Mouse (Mus musculus): ENCODE results near the gene Sh3tc1. TPM values are rescaled to one million over a fixed set of nuclear protein-coding genes. Genes with fewer than 3 reads are reported as not detected.
A peak's percentile ranks its signal among the peaks of the same experiment; 100 is the strongest.

Sh3tc1 gene
- polyA plus RNA-seq, 1 experiment from 2014 or later: 1.3 TPM

DNA sequence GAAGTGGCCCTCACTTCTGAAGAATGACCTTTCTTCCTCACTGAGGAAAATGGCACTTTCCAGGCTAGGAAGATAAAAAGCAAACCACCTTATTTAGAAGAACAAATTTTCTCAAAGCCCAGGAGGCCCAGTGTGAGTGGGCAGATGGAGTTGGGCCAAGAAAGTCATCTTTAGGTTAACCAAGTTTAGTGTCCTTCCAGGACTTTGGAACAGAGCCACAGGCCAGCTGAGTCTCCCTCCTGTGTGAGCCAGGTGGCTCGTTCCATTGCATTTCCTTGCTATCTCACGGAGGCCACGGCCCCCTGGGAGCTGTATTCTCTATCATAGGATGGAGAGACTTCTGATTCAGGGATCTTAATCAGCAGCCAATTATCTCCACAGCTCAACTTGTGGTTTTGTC lies 28.9 kb downstream of the Sh3tc1 start:
- ATAC-seq (no peak), DNase-seq (ENCODE audit: low spot score) (no peak)
- H3K4me3 ChIP-seq (ENCODE audit: low read depth, low read length): no peak overlapping the region
- H3K4me2 ChIP-seq (ENCODE audit: low read length): no peak overlapping the region
- WGBS: 51% methylated on average over 3 of the region's 3 CpGs
- no peaks in the 10 kb centered on the region for H3K4me1 ChIP-seq (ENCODE audit: control insufficient read depth, insufficient read depth, low read length)
- H3K36me3 ChIP-seq (ENCODE audit: control insufficient read depth, insufficient read depth, low read length): no peaks in the 10 kb centered on the region
- no peak overlapping the region for H3K27ac ChIP-seq (ENCODE audit: low read depth, low read length)
- H3K9ac ChIP-seq (ENCODE audit: low read length): no peak overlapping the region
- no peaks in the 10 kb centered on the region for H3K9me3 ChIP-seq (replicated peaks; ENCODE audit: control insufficient read depth, low read length)
- H3K27me3 ChIP-seq (replicated peaks; ENCODE audit: control insufficient read depth, insufficient read depth, low read length): no peaks in the 10 kb centered on the region

DNA sequence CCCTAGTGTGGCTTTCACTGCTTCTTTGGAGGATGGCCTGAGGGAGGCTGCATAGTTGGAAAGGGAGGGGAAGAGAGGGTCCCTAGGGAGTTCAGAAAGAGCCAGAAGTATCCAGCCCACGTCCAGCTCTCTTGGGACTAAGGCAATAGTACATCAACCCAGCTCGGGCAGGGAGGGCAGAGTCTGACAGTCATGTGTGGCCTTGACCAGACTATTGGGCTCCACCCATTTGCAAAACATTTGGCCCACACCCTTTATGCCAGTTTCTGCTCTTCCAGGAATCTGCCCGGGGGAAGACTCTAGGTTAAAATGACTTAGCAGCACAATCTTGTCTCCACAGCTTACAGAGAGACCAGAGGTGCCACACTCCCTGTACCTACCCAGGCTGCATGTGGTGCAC lies 29.3 kb downstream of the Sh3tc1 start:
- H3K4me3 ChIP-seq (ENCODE audit: low read depth, low read length): no peak overlapping the region
- ATAC-seq: no peak
- 68% methylated on average over 3 of the region's 3 CpGs for WGBS

DNA sequence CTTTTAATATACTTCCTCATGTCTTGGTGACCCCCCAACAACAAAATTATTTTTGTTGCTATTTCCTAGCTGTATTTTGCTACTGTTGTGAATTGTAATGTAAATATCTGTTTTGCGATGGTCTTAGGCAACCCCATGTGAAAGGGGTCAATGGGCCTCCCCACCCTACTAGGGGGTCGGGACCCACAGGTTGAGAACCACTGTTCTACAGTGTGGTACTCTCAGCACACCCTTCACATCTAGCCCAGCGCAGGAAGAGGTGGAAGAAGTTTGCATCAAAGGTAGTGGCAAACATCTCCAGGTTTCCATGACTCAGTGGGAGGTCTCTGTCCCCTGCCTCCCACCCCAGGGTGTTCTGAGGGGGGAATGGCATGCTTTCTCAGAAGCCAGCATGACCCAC lies 34.4 kb downstream of the Sh3tc1 start:
- 91% methylated on average over 3 of the region's 3 CpGs for WGBS
- no peak for DNase-seq (ENCODE audit: low spot score)
- ATAC-seq: no peak

More for the DNA sequence above, 29.3 kb downstream of the Sh3tc1 start:
- no peaks in the 10 kb centered on the region for H3K4me1 ChIP-seq (ENCODE audit: control insufficient read depth, insufficient read depth, low read length)
- no peaks in the 10 kb centered on the region for H3K9me3 ChIP-seq (replicated peaks; ENCODE audit: control insufficient read depth, low read length)
- no peak overlapping the region for H3K4me2 ChIP-seq (ENCODE audit: low read length)
- H3K9ac ChIP-seq (ENCODE audit: low read length): no peak overlapping the region
- no peak overlapping the region for H3K27ac ChIP-seq (ENCODE audit: low read depth, low read length)
- DNase-seq (ENCODE audit: low spot score): no peak
- H3K36me3 ChIP-seq (ENCODE audit: control insufficient read depth, insufficient read depth, low read length): no peaks in the 10 kb centered on the region
- no peaks in the 10 kb centered on the region for H3K27me3 ChIP-seq (replicated peaks; ENCODE audit: control insufficient read depth, insufficient read depth, low read length)

DNA sequence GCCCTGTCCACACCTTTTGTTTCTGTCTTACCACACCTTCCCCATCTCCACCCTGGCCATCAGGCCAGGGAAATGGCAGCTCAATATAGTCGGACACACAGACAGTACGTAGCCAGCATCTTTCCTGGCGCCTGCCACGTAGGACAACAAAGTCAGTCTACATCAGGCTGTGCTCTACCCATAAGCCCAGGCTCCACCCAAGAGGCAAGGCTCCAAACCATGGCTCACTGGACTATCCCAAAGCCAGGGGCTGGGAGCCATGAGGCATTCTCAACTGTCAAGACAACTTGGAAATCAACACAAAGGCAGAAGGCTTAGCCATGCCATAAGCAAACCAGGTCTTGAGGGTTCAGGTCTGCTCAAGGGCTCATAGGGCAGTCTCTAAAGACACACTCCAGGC lies 36.0 kb downstream of the Sh3tc1 start:
- WGBS: 96% methylated on average over 4 of the region's 4 CpGs
- H3K4me1 ChIP-seq (ENCODE audit: control insufficient read depth, insufficient read depth, low read length): no peaks in the 10 kb centered on the region
- ATAC-seq: no peak
- H3K4me3 ChIP-seq (ENCODE audit: low read depth, low read length): no peak overlapping the region
- no peak overlapping the region for H3K27ac ChIP-seq (ENCODE audit: low read depth, low read length)
- DNase-seq (ENCODE audit: low spot score): no peak
- no peak overlapping the region for H3K4me2 ChIP-seq (ENCODE audit: low read length)
- H3K36me3 ChIP-seq (ENCODE audit: control insufficient read depth, insufficient read depth, low read length): no peaks in the 10 kb centered on the region
- H3K9ac ChIP-seq (ENCODE audit: low read length): no peak overlapping the region
- no peaks in the 10 kb centered on the region for H3K27me3 ChIP-seq (replicated peaks; ENCODE audit: control insufficient read depth, insufficient read depth, low read length)
- no peaks in the 10 kb centered on the region for H3K9me3 ChIP-seq (replicated peaks; ENCODE audit: control insufficient read depth, low read length)

More for the DNA sequence above, 34.4 kb downstream of the Sh3tc1 start:
- Histone ChIP-seq H3K9ac (ENCODE audit: low read length) (no peak overlapping the region), H3K27ac (ENCODE audit: low read depth, low read length) (no peak overlapping the region), H3K4me1 (ENCODE audit: control insufficient read depth, insufficient read depth, low read length) (no peaks in the 10 kb centered on the region), H3K27me3 (replicated peaks; ENCODE audit: control insufficient read depth, insufficient read depth, low read length) (no peaks in the 10 kb centered on the region), H3K36me3 (ENCODE audit: control insufficient read depth, insufficient read depth, low read length) (no peaks in the 10 kb centered on the region), H3K4me3 (ENCODE audit: low read depth, low read length) (no peak overlapping the region), H3K9me3 (replicated peaks; ENCODE audit: control insufficient read depth, low read length) (no peaks in the 10 kb centered on the region), H3K4me2 (ENCODE audit: low read length) (no peak overlapping the region)

DNA sequence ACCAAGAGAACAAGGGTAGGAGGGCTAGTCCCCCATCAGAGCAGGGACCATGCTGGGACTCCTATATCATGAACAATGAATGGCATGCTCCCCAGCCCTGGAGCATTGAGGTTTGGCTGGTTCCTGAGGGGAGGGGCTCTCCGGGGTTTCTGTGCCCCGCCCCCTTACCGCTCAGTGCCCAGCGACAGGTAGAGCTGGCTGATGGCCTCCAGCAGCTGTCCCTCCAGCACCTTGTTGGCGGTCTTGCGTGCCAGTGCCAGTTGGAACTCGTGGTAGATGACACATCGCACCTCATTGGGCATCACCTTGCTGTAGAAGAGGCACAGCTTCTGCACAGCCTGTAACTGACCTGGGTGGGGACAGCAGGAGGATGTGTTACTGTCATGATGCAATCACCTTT lies 36.6 kb downstream of the Sh3tc1 start:
- DNase-seq (ENCODE audit: low spot score) (no peak), ATAC-seq (no peak)
- no peak overlapping the region for H3K4me3 ChIP-seq (ENCODE audit: low read depth, low read length)
- WGBS: 78% methylated on average over 8 of the region's 8 CpGs
- H3K4me2 ChIP-seq (ENCODE audit: low read length): no peak overlapping the region
- H3K36me3 ChIP-seq (ENCODE audit: control insufficient read depth, insufficient read depth, low read length): no peaks in the 10 kb centered on the region
- no peak overlapping the region for H3K27ac ChIP-seq (ENCODE audit: low read depth, low read length)
- no peaks in the 10 kb centered on the region for H3K9me3 ChIP-seq (replicated peaks; ENCODE audit: control insufficient read depth, low read length)
- H3K4me1 ChIP-seq (ENCODE audit: control insufficient read depth, insufficient read depth, low read length): no peaks in the 10 kb centered on the region
- H3K9ac ChIP-seq (ENCODE audit: low read length): no peak overlapping the region
- H3K27me3 ChIP-seq (replicated peaks; ENCODE audit: control insufficient read depth, insufficient read depth, low read length): no peaks in the 10 kb centered on the region

DNA sequence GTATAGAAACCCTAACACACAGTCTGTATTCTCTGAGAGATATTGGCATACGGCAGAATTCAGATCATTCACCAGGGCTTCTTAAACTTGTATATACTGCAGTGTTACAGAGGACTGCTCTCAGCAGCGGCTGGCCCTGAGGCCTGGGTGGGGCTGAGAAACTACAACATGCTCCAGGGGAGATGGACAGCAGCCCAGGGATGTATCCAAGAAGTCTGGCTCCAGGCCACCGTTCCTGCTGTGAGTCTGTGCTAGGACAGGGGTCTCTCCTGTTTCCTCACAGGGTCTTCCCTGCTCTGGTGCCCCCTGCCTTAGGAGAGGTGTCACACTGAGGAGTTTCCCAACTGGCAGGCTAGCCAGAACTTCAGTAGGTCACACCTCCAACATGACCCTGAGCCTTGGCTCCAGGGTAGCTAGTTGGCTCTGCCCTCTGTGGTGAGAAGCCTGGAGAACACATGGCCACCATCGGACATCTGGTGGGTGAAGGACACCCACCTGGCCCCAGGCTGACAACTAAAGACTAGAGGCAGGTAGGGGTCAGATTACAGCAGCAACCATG lies 37.1 kb downstream of the Sh3tc1 start:
- ATAC-seq (no peak), DNase-seq (ENCODE audit: low spot score) (no peak)
- H3K4me3 ChIP-seq (ENCODE audit: low read depth, low read length): no peak overlapping the region
- H3K9ac ChIP-seq (ENCODE audit: low read length): no peak overlapping the region
- no peaks in the 10 kb centered on the region for H3K36me3 ChIP-seq (ENCODE audit: control insufficient read depth, insufficient read depth, low read length)
- H3K9me3 ChIP-seq (replicated peaks; ENCODE audit: control insufficient read depth, low read length): no peaks in the 10 kb centered on the region
- 84% methylated on average over 4 of the region's 4 CpGs for WGBS
- no peak overlapping the region for H3K4me2 ChIP-seq (ENCODE audit: low read length)
- H3K27me3 ChIP-seq (replicated peaks; ENCODE audit: control insufficient read depth, insufficient read depth, low read length): no peaks in the 10 kb centered on the region
- no peak overlapping the region for H3K27ac ChIP-seq (ENCODE audit: low read depth, low read length)
- no peaks in the 10 kb centered on the region for H3K4me1 ChIP-seq (ENCODE audit: control insufficient read depth, insufficient read depth, low read length)

DNA sequence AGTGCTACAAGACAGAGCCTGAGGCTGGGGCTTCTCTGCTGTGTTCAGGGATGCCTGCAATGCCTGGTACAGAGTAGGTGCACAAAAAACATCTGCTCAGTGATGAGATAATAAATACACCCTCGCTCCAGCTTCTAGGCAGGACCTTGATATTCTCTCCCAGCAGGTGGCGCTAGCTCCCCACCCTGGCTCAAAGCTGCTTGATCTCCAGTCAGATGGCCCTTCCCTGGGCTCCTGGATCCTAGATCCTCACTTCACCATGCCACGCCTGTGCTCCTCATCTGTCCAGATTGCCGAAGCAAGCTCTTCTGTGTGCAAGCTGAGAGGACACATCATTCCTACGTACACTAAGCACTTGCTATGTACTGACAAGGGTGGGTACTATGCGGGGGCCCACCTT lies 38.7 kb downstream of the Sh3tc1 start:
- Histone ChIP-seq H3K9me3 (replicated peaks; ENCODE audit: control insufficient read depth, low read length) (no peaks in the 10 kb centered on the region), H3K4me2 (ENCODE audit: low read length) (no peak overlapping the region), H3K4me1 (ENCODE audit: control insufficient read depth, insufficient read depth, low read length) (no peaks in the 10 kb centered on the region), H3K4me3 (ENCODE audit: low read depth, low read length) (no peak overlapping the region), H3K27me3 (replicated peaks; ENCODE audit: control insufficient read depth, insufficient read depth, low read length) (no peaks in the 10 kb centered on the region), H3K27ac (ENCODE audit: low read depth, low read length) (no peak overlapping the region), H3K9ac (ENCODE audit: low read length) (no peak overlapping the region), H3K36me3 (ENCODE audit: control insufficient read depth, insufficient read depth, low read length) (no peaks in the 10 kb centered on the region)
- ATAC-seq (no peak), DNase-seq (ENCODE audit: low spot score) (peak; percentile 56)
- 44% methylated on average over 6 of the region's 6 CpGs for WGBS

DNA sequence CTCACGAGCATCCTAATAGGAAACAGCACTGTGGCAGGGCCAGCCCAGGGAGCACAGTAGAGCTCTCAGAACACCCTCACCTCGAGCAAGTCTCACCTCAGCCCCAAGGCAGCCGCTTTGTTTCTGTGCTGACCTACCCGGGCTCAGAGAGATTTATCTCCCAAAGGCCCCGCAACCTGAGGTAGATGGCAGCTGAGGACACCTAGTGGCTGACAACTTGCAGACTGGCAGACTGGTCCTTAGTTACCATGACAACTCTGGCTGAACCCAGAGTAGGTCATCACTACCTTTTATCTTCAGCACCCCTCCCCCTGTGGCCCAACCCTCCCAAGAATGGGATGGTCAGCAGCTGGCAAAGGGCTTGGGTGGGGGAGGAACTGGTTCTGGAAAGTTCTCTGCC lies 44.0 kb downstream of the Sh3tc1 start:
- H3K9ac ChIP-seq (ENCODE audit: low read length): no peak overlapping the region
- DNase-seq (ENCODE audit: low spot score) (peak; percentile 46), ATAC-seq (no peak)
- no peak overlapping the region for H3K4me2 ChIP-seq (ENCODE audit: low read length)
- H3K4me3 ChIP-seq (ENCODE audit: low read depth, low read length): no peak overlapping the region
- no peaks in the 10 kb centered on the region for H3K4me1 ChIP-seq (ENCODE audit: control insufficient read depth, insufficient read depth, low read length)
- H3K36me3 ChIP-seq (ENCODE audit: control insufficient read depth, insufficient read depth, low read length): no peaks in the 10 kb centered on the region
- H3K27ac ChIP-seq (ENCODE audit: low read depth, low read length): no peak overlapping the region
- no peaks in the 10 kb centered on the region for H3K9me3 ChIP-seq (replicated peaks; ENCODE audit: control insufficient read depth, low read length)
- 18% methylated on average over 5 of the region's 5 CpGs for WGBS
- no peaks in the 10 kb centered on the region for H3K27me3 ChIP-seq (replicated peaks; ENCODE audit: control insufficient read depth, insufficient read depth, low read length)

DNA sequence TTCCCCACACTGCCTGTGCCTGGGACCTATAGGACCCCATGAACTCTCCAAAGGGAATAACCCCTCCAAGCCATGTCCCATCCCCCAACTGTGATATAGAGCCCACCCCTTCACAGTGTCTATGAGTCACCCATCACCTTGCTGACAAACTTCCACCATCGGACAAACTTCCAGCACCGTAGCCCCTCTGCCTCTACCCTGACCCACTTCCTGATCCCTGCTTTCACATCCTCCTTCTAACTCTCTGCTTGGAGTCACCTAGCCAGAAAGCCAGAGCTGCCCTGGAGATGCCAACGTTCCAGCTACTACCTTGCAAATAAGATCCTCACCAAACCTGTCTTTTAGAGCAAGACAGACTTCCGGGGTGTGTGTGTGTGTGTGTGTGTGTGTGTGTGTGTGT lies 46.1 kb downstream of the Sh3tc1 start:
- Histone ChIP-seq H3K36me3 (ENCODE audit: control insufficient read depth, insufficient read depth, low read length) (no peaks in the 10 kb centered on the region), H3K27ac (ENCODE audit: low read depth, low read length) (no peak overlapping the region), H3K9ac (ENCODE audit: low read length) (no peak overlapping the region), H3K4me3 (ENCODE audit: low read depth, low read length) (no peak overlapping the region), H3K4me1 (ENCODE audit: control insufficient read depth, insufficient read depth, low read length) (no peaks in the 10 kb centered on the region), H3K27me3 (replicated peaks; ENCODE audit: control insufficient read depth, insufficient read depth, low read length) (no peaks in the 10 kb centered on the region), H3K9me3 (replicated peaks; ENCODE audit: control insufficient read depth, low read length) (no peaks in the 10 kb centered on the region), H3K4me2 (ENCODE audit: low read length) (no peak overlapping the region)
- ATAC-seq: no peak
- WGBS: 81% methylated on average over 4 of the region's 4 CpGs
- no peak for DNase-seq (ENCODE audit: low spot score)

Measured in forebrain, embryonic 14.5 days (tissue).